Mouse (Mus musculus) cortical plate, adult 2 months (tissue): Measurements from ENCODE around the gene Hagh. TPM values are rescaled to one million over a fixed set of nuclear protein-coding genes. Genes with fewer than 3 reads are reported as not detected.
A peak's percentile ranks its signal among the peaks of the same experiment; 100 is the strongest.

Experiments
- H3K27ac ChIP-seq: fragments of 200-500 bp; 2 replicates; pipeline ENCODE4 v1.5.1; 2012; ENCODE audit warnings: low read length, control low read depth, inconsistent platforms; ENCODE audit not compliant: insufficient read depth
- H3K4me1 ChIP-seq: fragments of 200-500 bp; 2 replicates; pipeline ENCODE4 v1.6.1; 2011; ENCODE audit warnings: low read length; ENCODE audit not compliant: control insufficient read depth, insufficient read depth
- H3K4me3 ChIP-seq: fragments of 200-500 bp; 2 replicates; pipeline ENCODE4 v1.5.1; 2011; ENCODE audit warnings: mild to moderate bottlenecking, low read length, control low read depth; ENCODE audit not compliant: insufficient read depth
- CTCF ChIP-seq: fragments of 200-500 bp; IDR thresholded peaks from 2 replicates; pipeline ENCODE4 v1.5.1; 2011; ENCODE audit warnings: mild to moderate bottlenecking, control low read depth, low read length; ENCODE audit not compliant: insufficient read depth; ENCODE audit errors: extremely low read depth
- POLR2A ChIP-seq: fragments of 200-500 bp; IDR thresholded peaks from 2 replicates; pipeline ENCODE4 v1.6.1; 2011; ENCODE audit warnings: mild to moderate bottlenecking, low read length, control low read depth; ENCODE audit not compliant: insufficient read depth; ENCODE audit errors: extremely low read depth
- polyA plus RNA-seq: library from polyadenylated mRNA; depleted of rRNA; stranded (reverse); fragments of >200 nt; gene quantifications from 2 replicates; pipeline ENCODE4 v1.2.3, GENCODE M21; 2012; rRNA removed

The Hagh gene
- 138 and 151 TPM in 2 replicates for polyA plus RNA-seq

DNA sequence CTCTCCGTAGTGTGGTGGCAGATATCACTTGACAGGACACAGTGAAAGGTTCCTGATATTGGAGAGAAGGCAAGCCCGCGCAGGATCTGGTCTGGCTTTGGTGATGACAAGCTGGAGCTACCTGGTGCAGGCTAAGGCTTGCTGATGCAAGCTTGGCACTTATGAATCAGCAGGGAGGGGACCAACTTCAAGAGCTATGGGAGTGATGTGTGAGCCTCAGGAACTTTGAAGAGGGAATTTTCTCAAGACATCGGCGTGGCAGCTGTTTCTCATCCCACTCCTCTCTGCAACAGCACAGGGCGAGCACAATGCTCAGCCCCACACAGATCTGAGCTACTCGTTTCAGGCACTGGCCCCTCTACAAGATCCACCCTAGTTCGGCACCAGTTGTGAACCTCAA lies at the start of gene Hagh:
TSS of gene Hagh (plus strand) at position 302 of the 400 bp plus-strand sequence.
- no peak within 1 kb of the TSS for H3K4me3 ChIP-seq
- peaks cover 3% of the 10 kb centered on the region; the same call in 1 of the 2 replicates for H3K4me1 ChIP-seq
- TF ChIP-seq CTCF (no peak), POLR2A (no peak)
- H3K27ac ChIP-seq = no peak within 1 kb of the TSS

DNA sequence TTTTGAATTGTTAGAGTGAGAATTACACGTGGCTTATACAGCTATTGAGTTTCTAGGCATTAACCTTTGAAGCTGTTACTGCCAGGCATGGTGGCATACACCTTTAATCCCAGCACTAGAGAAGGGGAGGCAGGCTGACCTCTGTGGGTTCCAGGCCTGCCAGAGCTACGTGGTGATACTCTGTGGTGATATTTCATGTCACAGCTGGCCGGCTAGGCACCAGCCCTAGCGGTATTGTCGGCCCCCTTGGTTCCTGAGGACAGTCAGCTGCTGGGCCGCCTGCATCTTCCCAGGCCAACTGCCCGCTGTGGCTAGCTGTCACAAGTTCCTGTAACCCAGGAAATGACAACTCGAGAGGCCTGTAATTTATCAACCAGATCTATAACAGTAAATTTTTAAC lies 47.8 kb upstream of the Hagh start:
- Histone ChIP-seq H3K4me1 (no peaks in the 10 kb centered on the region), H3K27ac (no peak overlapping the region), H3K4me3 (no peak overlapping the region)
- no peak for TF ChIP-seq CTCF
- TF ChIP-seq POLR2A = no peak

DNA sequence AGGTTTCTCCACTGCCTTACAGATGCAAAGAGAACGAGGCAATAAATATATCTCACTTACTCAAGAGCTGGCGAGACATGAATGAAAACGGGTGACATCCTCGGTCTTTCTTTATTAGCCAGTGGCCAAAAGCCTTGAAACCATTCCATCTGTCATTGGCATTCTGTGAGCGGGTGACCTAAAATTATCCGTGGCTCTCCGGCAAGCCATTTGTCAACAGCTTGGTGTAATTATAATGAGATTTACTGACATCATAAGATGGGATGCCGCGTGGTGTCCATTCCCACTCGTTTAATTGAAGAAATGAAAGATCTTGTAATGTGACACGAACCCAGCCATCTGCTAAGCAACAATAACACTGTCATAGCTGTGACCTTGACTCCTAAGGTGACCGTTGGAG lies 45.2 kb upstream of the Hagh start:
- Histone ChIP-seq H3K4me3 (no peak overlapping the region), H3K27ac (no peak overlapping the region), H3K4me1 (no peaks in the 10 kb centered on the region)
- TF ChIP-seq CTCF = no peak
- TF ChIP-seq POLR2A = no peak

DNA sequence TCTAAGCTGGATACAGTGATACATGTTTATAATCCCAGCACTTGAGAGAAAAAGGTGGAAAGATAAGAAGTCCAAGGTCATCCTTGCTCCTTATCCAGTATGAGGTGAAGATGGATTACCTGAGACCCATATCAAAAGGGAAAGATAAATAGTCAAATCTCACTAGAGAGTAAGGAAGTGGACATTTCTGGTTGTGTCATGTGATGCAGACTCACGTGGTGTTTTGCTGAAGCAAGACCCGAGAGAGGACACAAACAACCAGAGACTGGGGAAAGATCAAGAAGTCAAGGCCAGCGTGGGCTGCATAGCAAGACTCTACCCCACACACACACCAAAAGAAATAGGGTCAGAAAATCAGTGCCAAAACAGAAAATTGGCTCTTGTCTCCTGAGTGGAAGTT lies 43.0 kb upstream of the Hagh start:
- TF ChIP-seq CTCF = no peak
- TF ChIP-seq POLR2A = no peak
- H3K4me1 ChIP-seq = no peaks in the 10 kb centered on the region
- H3K27ac ChIP-seq = no peak overlapping the region
- H3K4me3 ChIP-seq = no peak overlapping the region

DNA sequence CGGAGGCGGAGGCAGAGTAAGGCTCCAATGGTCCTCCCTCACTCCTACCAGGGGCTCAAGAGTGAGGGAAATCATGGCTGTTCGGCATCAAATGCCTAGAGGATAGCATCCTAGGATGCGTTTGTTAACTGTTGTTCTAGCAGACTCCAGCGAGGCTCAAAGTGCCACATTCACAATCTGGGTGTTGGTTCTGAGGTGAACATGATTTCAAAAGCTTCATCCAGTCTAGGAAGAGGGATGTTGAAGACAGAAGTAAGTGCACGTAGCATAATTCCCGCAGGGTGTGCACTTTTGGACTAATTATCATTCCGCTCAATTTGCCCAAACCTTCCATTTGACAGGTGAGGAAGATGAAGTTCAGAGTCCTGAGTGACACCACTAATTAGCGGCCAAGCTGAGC lies 41.7 kb upstream of the Hagh start:
- TF ChIP-seq CTCF (no peak), POLR2A (no peak)
- no peaks in the 10 kb centered on the region for H3K4me1 ChIP-seq
- no peak overlapping the region for H3K4me3 ChIP-seq
- H3K27ac ChIP-seq = no peak overlapping the region

DNA sequence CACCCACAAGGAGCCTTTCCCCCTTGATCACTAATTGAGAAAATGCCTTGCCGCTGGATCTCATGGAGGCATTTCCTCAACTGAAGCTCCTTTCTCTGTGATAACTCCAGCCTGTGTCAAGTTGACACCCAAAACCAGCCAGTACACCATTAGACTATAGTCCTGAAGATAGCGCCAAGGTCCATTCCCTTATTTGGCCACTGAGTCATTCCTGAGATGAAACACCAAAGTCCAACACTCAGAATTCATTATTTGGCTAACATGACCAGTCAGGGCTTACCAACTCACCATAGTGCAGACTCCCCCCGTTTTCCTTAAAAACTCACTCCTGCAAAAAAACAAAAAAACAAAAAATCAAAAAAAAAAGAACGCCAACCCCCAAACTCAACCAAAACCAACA lies 40.5 kb upstream of the Hagh start:
- Histone ChIP-seq H3K4me1 (no peaks in the 10 kb centered on the region), H3K27ac (no peak overlapping the region), H3K4me3 (no peak overlapping the region)
- no peak for TF ChIP-seq POLR2A
- TF ChIP-seq CTCF = no peak

DNA sequence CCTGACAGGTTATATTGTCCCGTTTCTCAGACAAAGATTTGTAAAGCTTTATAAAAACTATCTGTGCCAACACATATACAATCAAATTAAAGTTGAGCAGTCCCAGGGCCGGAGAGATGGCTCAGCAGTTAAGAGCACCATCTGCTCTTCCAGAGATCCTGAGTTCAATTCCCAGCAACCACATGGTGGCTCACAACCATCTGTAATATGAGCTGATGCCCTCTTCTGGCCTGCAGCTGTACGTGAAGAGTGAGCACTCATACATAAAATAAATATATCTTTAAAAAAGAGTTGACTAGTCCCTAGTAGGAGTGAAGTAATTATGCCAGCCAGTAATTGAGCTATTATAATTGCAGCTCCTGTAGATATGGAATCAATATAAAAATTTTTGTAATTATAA lies 39.4 kb upstream of the Hagh start:
- H3K4me1 ChIP-seq = no peaks in the 10 kb centered on the region
- TF ChIP-seq POLR2A (no peak), CTCF (no peak)
- H3K4me3 ChIP-seq = no peak overlapping the region
- H3K27ac ChIP-seq = no peak overlapping the region

DNA sequence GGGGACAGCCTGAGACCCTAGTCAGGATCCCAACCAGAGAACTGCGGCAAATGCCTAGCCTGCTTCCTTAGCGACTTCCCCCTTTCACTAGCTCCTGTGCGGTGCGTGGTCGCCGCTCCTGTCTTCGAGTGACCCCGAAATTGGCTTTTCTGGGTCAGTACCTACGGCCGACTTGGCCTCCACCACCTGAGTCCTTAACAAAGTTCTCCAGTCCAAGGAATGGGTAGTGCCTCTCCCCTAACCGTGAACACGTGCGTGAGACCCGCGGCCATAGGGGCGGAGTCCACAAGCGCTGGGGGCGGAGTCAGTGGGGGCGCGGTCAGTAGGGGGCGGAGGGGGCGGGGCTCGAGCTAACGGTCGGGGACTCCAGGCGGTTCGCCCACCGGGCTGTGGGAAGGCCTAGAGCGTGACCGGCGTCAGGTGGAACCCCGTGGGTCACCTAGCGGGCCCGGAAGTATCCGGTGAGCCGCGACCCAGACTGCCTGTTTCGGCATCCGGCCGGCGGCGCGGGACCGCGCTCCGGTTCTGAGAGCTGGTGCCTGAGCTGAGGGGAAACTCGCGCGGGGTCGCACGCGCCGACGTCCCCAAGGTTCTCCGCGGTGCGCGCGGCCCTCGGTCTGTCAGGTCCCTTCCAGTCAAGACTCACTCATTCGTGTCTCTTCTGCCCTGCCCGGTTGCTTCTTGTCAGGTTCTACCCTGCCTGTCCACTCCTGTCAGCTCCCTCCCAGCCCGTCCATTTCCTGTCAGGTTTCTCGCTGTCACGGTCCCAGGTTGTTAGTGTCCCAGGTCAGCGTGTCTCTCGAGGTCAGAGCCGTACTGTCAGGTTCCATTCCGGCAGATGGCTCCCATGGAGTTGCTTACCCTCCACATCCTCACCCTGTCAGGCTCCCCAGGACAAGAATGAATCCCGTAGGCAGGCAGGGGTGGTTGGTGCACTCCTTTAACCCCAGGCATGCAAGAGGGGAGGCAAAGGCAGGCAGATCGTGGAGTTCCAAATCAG lies 35.7 kb upstream of the Hagh start, which contains the start of gene Meiob:
TSS of gene Meiob (plus strand) at position 338 of the 1,000 bp plus-strand sequence.
- H3K4me1 ChIP-seq = no peaks in the 10 kb centered on the region
- H3K27ac ChIP-seq = no peak within 1 kb of the TSS
- no peak for TF ChIP-seq POLR2A
- no peak for TF ChIP-seq CTCF
- peak within 1 kb of the TSS; percentile 33 for H3K4me3 ChIP-seq

DNA sequence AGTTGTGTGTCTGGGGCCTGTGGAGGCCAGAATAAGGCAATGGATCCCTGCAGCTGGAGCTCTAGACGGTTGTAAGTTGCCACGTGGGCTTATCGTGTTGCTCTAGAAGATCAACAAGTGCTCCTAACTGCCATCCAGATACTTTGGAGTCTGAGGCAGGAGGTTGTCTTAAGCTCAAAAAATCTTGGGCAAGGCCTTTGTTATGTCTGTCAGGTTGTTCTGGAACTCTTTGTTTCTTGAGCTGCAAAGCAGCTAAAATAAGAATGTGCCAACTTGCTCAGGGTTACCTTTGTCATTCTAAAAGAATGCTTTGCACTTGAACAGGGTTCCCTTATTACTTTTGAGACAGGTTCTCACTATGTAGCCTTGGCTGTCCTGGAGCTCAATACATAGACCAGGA lies 28.7 kb upstream of the Hagh start:
- TF ChIP-seq CTCF = no peak
- TF ChIP-seq POLR2A = no peak
- Histone ChIP-seq H3K4me1 (no peaks in the 10 kb centered on the region), H3K4me3 (no peak overlapping the region), H3K27ac (no peak overlapping the region)

DNA sequence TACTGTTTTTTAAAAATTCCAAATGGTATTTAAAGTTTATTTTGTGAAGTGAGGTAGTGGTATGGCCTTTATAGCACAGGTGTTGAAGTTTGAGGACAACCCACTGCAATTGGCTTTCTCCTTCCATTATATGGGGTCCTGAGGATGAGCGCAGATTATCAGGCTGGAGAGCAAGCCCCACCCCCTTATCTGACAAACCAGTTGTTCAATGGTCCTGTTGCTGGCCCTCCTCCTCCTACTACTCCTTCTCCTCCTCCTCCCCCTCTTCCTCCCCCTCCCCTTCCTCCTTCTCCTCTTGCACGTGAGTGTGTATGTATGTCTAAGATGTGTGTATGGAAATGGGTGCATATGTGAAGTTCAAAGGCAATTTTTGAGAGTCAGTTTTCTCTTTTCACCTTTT lies 27.7 kb upstream of the Hagh start:
- H3K4me3 ChIP-seq = no peak overlapping the region
- TF ChIP-seq POLR2A (no peak), CTCF (no peak)
- no peak overlapping the region for H3K27ac ChIP-seq
- H3K4me1 ChIP-seq = no peaks in the 10 kb centered on the region
